Mouse (Mus musculus) E14TG2a.4 (cell line): Measurements from ENCODE around the gene Fgd3.

Experiments
- H3K27me3 ChIP-seq: 2 replicates; pipeline ENCODE4 v1.6.1; 2014; ENCODE audit warnings: low read length, control low read depth; ENCODE audit not compliant: insufficient read depth
- H3K36me3 ChIP-seq: 2 replicates; pipeline ENCODE4 v1.6.1; 2014; ENCODE audit warnings: low read length, control low read depth; ENCODE audit not compliant: insufficient read depth
- H3K4me1 ChIP-seq: replicated peaks from 2 replicates; pipeline ENCODE4 v1.6.1; 2014; ENCODE audit warnings: low read depth, low read length, control low read depth
- H3K4me3 ChIP-seq: replicated peaks from 2 replicates; pipeline ENCODE4 v1.5.1; 2014; ENCODE audit warnings: mild to moderate bottlenecking, low read length
- H3K9me3 ChIP-seq: 2 replicates; pipeline ENCODE4 v1.6.1; 2014; ENCODE audit warnings: low read length, control low read depth
- CTCF ChIP-seq: conservative IDR thresholded peaks from 2 replicates; pipeline ENCODE4 v1.5.1; 2014; ENCODE audit warnings: low read length
- NANOG ChIP-seq: IDR thresholded peaks from 2 replicates; pipeline ENCODE4 v1.6.1; 2014; ENCODE audit warnings: borderline replicate concordance, low read length, mixed read lengths
- POU5F1 ChIP-seq: IDR thresholded peaks from 2 replicates; pipeline ENCODE4 v1.6.1; 2014; ENCODE audit warnings: low read length, borderline replicate concordance

Gene Fgd3

GRCm38 (mm10) chr13:49320040-49320439, at the start of gene Fgd3:
TSS of gene Fgd3 (minus strand) at chr13:49320311.
- Histone ChIP-seq H3K36me3 (no peaks in the 10 kb centered on the region), H3K4me1 (peaks cover 9% of the 10 kb centered on the region), H3K27me3 (peaks cover 33% of the 10 kb centered on the region), H3K4me3 (no peak within 1 kb of the TSS), H3K9me3 (no peaks in the 10 kb centered on the region)
- TF ChIP-seq POU5F1 = no peak
- no peak for TF ChIP-seq NANOG
- no peak for TF ChIP-seq CTCF

DNA sequence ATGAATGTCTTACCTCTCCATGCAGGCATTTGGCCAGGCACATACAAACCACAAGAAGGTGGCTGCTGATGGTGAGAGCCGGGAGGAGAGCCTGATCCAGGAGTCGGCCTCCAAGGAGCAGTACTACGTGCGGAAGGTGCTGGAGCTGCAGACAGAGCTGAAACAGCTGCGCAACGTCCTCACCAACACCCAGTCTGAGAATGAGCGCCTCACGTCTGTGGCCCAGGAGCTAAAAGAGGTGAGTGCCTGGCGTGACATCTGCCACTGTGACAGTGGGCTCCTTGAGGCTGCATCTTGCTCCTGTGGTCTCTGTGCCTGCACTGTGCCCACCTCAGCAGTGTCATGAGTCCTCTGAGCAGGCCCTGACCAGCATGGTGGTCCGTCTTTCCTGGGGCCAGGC, 49.3 kb upstream of the Fgd3 start:
- H3K9me3 ChIP-seq = peaks cover 11% of the 10 kb centered on the region; the same call in 1 of the 2 replicates
- peaks cover 62% of the 10 kb centered on the region for H3K36me3 ChIP-seq
- TF ChIP-seq NANOG = no peak
- TF ChIP-seq CTCF = no peak
- TF ChIP-seq POU5F1 = no peak
- no peak overlapping the region for H3K4me3 ChIP-seq
- H3K4me1 ChIP-seq = peaks cover 45% of the 10 kb centered on the region
- no peaks in the 10 kb centered on the region for H3K27me3 ChIP-seq

- Histone ChIP-seq H3K9me3 (peaks cover 3% of the 10 kb centered on the region; the same call in 1 of the 2 replicates), H3K4me1 (peaks cover 57% of the 10 kb centered on the region), H3K27me3 (no peaks in the 10 kb centered on the region), H3K4me3 (no peak overlapping the region), H3K36me3 (peaks cover 54% of the 10 kb centered on the region)
- TF ChIP-seq POU5F1 (no peak), CTCF (no peak), NANOG (no peak)
Observed at GRCm38 (mm10) chr13:49367657-49368440, 47.7 kb upstream of the Fgd3 start.

DNA sequence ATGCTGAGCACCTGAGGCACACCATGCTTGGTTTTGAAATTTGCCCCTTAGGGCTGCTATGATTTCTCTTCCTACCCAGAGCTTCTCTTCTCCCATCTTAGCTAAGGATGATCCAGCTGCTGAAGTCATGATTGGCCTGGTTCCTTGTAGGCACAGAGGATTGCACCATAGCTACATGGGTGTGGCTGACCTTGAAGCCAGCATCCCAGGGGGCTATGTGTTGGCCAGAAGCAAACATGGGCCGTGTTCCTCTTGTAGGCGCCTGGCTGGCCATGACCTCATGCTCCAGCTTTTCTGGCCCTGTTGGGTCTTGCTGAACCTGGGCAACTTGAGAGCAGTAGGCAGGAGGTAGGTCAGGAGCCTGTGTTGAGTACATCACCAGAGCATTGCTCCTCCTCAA, 44.6 kb upstream of the Fgd3 start:
- no peak for TF ChIP-seq POU5F1
- TF ChIP-seq NANOG = no peak
- TF ChIP-seq CTCF = no peak
- Histone ChIP-seq H3K4me1 (peaks cover 60% of the 10 kb centered on the region), H3K27me3 (no peaks in the 10 kb centered on the region), H3K36me3 (peaks cover 23% of the 10 kb centered on the region), H3K9me3 (no peaks in the 10 kb centered on the region), H3K4me3 (no peak overlapping the region)

- Histone ChIP-seq H3K9me3 (no peaks in the 10 kb centered on the region), H3K4me1 (peaks cover 61% of the 10 kb centered on the region), H3K4me3 (0 out of 2 replicates have a peak overlapping the region, but pooled peaks have one; percentile 13), H3K36me3 (peaks cover 10% of the 10 kb centered on the region; the same call in 1 of the 2 replicates), H3K27me3 (no peaks in the 10 kb centered on the region)
- no peak for TF ChIP-seq CTCF
- no peak for TF ChIP-seq NANOG
- TF ChIP-seq POU5F1 = no peak
Observed at GRCm38 (mm10) chr13:49362804-49363203, 42.7 kb upstream of the Fgd3 start.

GRCm38 (mm10) chr13:49362364-49362763, 42.3 kb upstream of the Fgd3 start:
- H3K36me3 ChIP-seq = peaks cover 12% of the 10 kb centered on the region
- H3K27me3 ChIP-seq = no peaks in the 10 kb centered on the region
- 0 out of 2 replicates have a peak overlapping the region, but pooled peaks have one; percentile 13 for H3K4me3 ChIP-seq
- H3K4me1 ChIP-seq = peaks cover 58% of the 10 kb centered on the region
- no peaks in the 10 kb centered on the region for H3K9me3 ChIP-seq
- TF ChIP-seq POU5F1 = no peak
- TF ChIP-seq NANOG = no peak
- no peak for TF ChIP-seq CTCF

DNA sequence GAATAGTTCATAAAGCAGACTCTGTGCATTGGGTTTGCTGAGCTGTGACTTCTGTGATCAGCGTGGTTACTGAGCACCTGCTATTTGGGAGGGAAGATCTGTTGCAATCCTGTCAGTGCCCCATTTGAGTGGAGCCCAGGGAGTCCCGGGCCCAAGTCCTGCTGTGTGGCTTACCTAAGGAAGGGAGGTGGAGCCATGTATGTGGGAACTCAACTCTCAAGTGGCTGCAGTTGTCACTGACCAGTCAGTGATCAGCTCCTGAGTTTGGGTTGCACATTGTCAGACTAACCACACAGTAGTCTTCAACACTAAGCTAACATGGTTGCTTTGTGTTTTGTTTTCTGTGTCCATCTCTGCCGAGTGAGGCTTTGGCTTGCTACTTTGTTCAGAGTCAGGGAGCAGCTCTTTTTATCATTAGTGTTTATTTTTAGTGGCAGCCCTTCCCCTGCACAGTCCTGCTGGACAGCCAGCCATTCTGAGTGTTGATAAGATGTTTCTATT, 40.8 kb upstream of the Fgd3 start:
- Histone ChIP-seq H3K4me1 (peaks cover 52% of the 10 kb centered on the region), H3K36me3 (peaks cover 26% of the 10 kb centered on the region), H3K4me3 (no peak overlapping the region), H3K27me3 (no peaks in the 10 kb centered on the region), H3K9me3 (no peaks in the 10 kb centered on the region)
- TF ChIP-seq CTCF = no peak
- no peak for TF ChIP-seq NANOG
- no peak for TF ChIP-seq POU5F1

DNA sequence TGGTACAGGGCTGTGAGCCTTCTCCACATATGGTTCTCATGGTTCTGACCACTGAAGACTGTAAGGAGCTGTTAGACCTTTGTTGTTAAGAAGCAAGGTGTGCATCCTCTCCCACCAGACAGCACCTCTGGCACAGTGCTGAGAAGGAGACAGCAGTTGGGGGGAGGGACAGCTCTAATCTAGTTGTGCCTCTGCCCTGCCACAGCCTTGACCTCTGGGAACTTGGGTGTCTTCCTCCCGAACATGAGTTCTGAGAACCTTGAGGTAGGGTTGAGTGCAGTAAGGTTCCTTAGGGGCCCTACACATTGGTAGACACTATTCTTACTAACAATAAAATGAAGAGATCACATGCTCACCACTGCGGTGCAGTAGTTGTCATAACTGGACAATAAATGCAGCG, 38.1 kb upstream of the Fgd3 start:
- H3K36me3 ChIP-seq = peaks cover 16% of the 10 kb centered on the region; the same call in 1 of the 2 replicates
- no peak overlapping the region for H3K4me3 ChIP-seq
- H3K9me3 ChIP-seq = no peaks in the 10 kb centered on the region
- H3K4me1 ChIP-seq = peaks cover 44% of the 10 kb centered on the region
- TF ChIP-seq NANOG (no peak), POU5F1 (no peak), CTCF (no peak)
- H3K27me3 ChIP-seq = no peaks in the 10 kb centered on the region

- peaks cover 16% of the 10 kb centered on the region; the same call in 1 of the 2 replicates for H3K36me3 ChIP-seq
- H3K9me3 ChIP-seq = no peaks in the 10 kb centered on the region
- TF ChIP-seq POU5F1 (no peak), NANOG (no peak), CTCF (no peak)
- no peak overlapping the region for H3K4me3 ChIP-seq
- H3K4me1 ChIP-seq = peaks cover 38% of the 10 kb centered on the region
- H3K27me3 ChIP-seq = no peaks in the 10 kb centered on the region
Observed at GRCm38 (mm10) chr13:49357367-49358026, 37.4 kb upstream of the Fgd3 start.
